Comparison of ENCODE assay signal across 25 mouse cellular contexts in the genomic region with DNA sequence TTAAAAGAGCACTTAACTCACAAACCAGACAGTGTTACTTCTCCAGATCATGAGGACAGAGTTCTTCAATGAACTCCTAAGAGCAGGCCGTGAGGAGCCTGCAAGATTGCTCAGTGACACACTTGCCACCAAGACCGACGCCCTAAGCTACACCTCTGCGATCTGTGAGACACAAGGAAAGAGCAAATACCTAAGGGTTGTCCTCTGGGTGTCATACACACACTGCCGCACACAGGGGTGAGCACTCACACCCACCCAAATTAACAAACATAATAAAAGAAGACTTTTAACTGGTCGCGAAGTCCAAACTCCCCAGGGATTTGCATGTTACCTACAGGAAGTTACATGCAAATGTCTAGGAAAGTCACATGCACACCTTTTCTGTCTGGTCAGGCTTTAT.
"Had no signal": no experiment of that assay in that cellular context is flagged by ENCODE, and none has a peak within 500 bp of the region (broad histone marks: within the 10 kb centered on the region; RNA-seq: fewer than 3 reads in every experiment).

No protein-coding gene starts in this region.

- H3K36me3 ChIP-seq: heart, embryonic 10.5 days; heart, embryonic 12.5 days; hindbrain, embryonic 10.5 days; hindbrain, embryonic 12.5 days; kidney, embryonic 15.5 days; limb, embryonic 13.5 days; limb, embryonic 15.5 days; liver, embryonic 12.5 days had no signal

- H3K27me3 ChIP-seq: heart, embryonic 12.5 days; hindbrain, embryonic 12.5 days; kidney, embryonic 15.5 days; limb, embryonic 13.5 days; limb, embryonic 15.5 days; liver, embryonic 12.5 days had no signal

- H3K4me3 ChIP-seq: gastrocnemius, adult 2 months; heart, embryonic 10.5 days; heart, embryonic 12.5 days; hindbrain, embryonic 10.5 days; hindbrain, embryonic 12.5 days; kidney, embryonic 15.5 days; left cerebral cortex, adult 2 months; limb, embryonic 13.5 days; limb, embryonic 15.5 days; liver, embryonic 12.5 days had no signal

- H3K4me2 ChIP-seq: heart, embryonic 12.5 days; hindbrain, embryonic 12.5 days; hindbrain, embryonic 14.5 days; kidney, embryonic 15.5 days; limb, embryonic 13.5 days; limb, embryonic 15.5 days; liver, embryonic 12.5 days had no signal

- H3K9ac ChIP-seq: heart, embryonic 12.5 days; hindbrain, embryonic 12.5 days; hindbrain, embryonic 14.5 days; kidney, embryonic 15.5 days; limb, embryonic 13.5 days; limb, embryonic 15.5 days; liver, embryonic 12.5 days; liver, embryonic 14.5 days had no signal

- ATAC-seq: hindbrain, embryonic 16.5 days; inflammation-experienced regulatory T-cells, adult 6 months; liver, embryonic 12.5 days had no signal

- H3K4me1 ChIP-seq: hindbrain, embryonic 10.5 days; hindbrain, embryonic 12.5 days; liver, embryonic 12.5 days had no signal

- DNase-seq: gastrocnemius, adult 2 months; gastrocnemius, postnatal 10 days; gastrocnemius, postnatal 25 days; heart, adult 18-20 months; heart, postnatal 10 days; heart, postnatal 4 days; kidney, adult 11 months; kidney, adult 2 months; kidney, adult 9 months; kidney, postnatal 14 days; kidney, postnatal 36 days had no signal

- H3K9me3 ChIP-seq: heart, embryonic 10.5 days; heart, embryonic 12.5 days; hindbrain, embryonic 10.5 days; hindbrain, embryonic 12.5 days; kidney, embryonic 15.5 days; limb, embryonic 13.5 days; limb, embryonic 15.5 days; liver, embryonic 12.5 days had no signal

- H3K27ac ChIP-seq: gastrocnemius, adult 2 months; heart, embryonic 10.5 days; hindbrain, embryonic 10.5 days; hindbrain, embryonic 12.5 days; hindbrain, embryonic 14.5 days; kidney, embryonic 15.5 days; kidney, postnatal 0 days; left cerebral cortex, adult 2 months; limb, embryonic 13.5 days; limb, embryonic 15.5 days; liver, embryonic 12.5 days; liver, embryonic 14.5 days had no signal
